Comparison of ENCODE assay signal across 16 mouse cellular contexts in the genomic region with DNA sequence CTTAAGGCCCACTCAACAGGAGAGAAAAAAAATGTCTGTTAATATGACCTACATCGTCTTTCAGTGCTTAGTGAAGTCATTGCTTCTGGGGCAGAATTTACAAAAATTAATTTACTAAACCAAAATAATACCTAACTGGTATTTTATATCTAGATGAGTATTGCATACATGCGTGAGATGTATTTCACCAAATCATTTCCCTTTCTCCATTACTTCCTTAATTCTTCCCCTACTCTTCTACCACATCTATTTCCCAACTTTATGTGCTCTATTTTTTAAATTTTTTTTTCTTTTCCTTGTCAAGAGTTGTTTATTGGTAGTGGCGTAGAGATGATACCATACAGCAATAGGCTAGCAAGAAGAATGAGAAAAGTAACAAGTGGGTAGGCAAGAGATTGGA.
"Had no signal": no experiment of that assay in that cellular context is flagged by ENCODE, and none has a peak within 500 bp of the region (broad histone marks: within the 10 kb centered on the region; RNA-seq: fewer than 3 reads in every experiment).

No protein-coding gene starts in this region.

- H3K9me3 ChIP-seq: neural tube, embryonic 13.5 days; neural tube, embryonic 15.5 days; stomach, embryonic 15.5 days had no signal

- H3K36me3 ChIP-seq: neural tube, embryonic 13.5 days; neural tube, embryonic 15.5 days; stomach, embryonic 15.5 days had no signal

- H3K4me2 ChIP-seq: neural tube, embryonic 13.5 days; neural tube, embryonic 15.5 days; stomach, embryonic 15.5 days had no signal

- H3K4me3 ChIP-seq: neural tube, embryonic 13.5 days; neural tube, embryonic 15.5 days; stomach, embryonic 15.5 days had no signal

- DNase-seq: retina, postnatal 1 day; right cerebral cortex, adult 18-20 months; right cerebral cortex, postnatal 14 days; right cerebral cortex, postnatal 25 days; right cerebral cortex, postnatal 4 days; spleen, adult 18-20 months; thymus, adult 18-20 months; thymus, adult 2 months; thymus, postnatal 14 days; thymus, postnatal 25 days; thymus, postnatal 36 days; thymus, postnatal 4 days had no signal

- H3K27me3 ChIP-seq: neural tube, embryonic 13.5 days; neural tube, embryonic 15.5 days; stomach, embryonic 15.5 days had no signal

- H3K9ac ChIP-seq: neural tube, embryonic 13.5 days; neural tube, embryonic 15.5 days; stomach, embryonic 15.5 days had no signal

- H3K27ac ChIP-seq: neural tube, embryonic 13.5 days; neural tube, embryonic 15.5 days; stomach, embryonic 15.5 days; stomach, postnatal 0 days had no signal

- H3K4me1 ChIP-seq: neural tube, embryonic 13.5 days; neural tube, embryonic 15.5 days; stomach, embryonic 15.5 days had no signal
